Mouse (Mus musculus): ENCODE measurements around the gene Gpr84. TPM values are rescaled to one million over a fixed set of nuclear protein-coding genes. Genes with fewer than 3 reads are reported as not detected.

Gpr84 gene
- total RNA-seq, 2 experiments from 2014 or later = not detected

DNA sequence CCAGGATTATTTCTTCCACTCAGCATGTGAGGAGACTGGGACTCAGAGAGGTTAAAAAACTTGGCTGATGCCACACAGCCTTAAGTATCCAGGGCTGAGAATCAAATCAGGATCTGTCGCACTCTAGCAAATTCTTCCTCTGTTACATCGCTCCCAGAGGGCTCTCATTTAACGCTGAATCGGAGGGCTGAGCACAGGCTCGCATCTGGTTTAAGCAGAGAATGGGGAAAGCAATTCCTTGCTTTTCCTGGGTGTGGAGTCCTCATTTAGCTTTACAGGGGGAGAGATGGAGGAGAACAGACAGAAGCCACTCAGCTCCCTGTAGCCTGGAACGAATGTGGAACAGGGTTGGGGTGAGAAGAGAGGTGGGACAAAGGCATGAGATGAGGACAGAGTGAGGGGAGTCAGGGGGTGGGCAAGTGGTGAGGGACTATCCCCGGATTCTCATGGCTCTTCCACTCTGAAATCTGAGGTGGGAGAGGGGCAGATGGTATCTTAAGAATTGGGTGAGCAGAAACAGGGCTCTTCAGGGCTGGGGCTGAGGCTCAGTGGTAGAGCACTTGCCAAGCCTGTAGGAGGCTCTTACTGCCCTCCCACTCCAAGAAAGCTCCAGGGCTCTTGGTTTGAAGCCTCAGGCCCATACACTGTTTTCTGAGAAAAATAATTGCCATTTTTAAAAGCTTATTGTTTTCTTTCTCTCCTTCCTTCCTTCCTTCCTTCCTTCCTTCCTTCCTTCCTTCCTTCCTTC lies 25.2 kb upstream of the Gpr84 start:
- DNase-seq = no peak

DNA sequence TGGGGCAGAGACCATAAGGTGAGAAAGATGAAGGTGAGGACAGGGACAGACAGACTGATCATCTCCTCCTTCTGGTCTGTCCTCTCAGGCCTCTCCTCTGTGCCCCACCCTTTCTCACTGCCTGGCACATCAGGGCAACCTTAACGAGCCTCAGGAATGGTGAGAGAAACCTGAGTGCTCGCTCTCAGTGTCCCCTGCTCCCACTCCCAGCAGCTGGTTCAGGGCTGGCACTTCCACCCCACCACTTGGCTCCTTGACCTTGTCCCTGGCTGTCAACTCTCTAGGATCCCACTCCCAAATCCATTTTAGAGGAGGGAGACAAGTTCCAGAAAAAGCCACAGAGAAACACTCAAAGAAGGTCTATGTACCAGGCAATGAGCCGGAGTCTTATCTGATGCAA lies 24.6 kb upstream of the Gpr84 start:
- no peak for DNase-seq

DNA sequence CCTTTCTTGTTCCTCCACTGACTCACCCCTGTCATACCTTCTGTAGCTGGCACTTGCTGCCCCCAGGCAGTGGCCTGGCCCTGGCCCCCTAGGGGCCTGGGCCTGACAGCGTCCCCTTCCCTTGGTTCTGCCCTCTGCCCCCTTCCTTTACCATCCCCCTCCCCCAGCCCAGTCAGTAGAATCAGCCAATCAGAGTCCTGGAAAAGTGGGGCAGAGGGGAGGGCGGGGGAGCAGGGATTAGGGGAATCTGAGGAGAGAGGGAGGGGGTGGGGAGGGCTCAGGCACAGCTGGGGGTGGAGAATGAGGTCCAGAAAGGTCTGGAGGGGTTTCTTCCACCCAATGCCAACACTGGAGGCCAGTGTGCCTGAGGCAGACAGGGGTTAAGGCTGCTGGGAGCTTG lies 23.8 kb upstream of the Gpr84 start:
- no peak for DNase-seq

DNA sequence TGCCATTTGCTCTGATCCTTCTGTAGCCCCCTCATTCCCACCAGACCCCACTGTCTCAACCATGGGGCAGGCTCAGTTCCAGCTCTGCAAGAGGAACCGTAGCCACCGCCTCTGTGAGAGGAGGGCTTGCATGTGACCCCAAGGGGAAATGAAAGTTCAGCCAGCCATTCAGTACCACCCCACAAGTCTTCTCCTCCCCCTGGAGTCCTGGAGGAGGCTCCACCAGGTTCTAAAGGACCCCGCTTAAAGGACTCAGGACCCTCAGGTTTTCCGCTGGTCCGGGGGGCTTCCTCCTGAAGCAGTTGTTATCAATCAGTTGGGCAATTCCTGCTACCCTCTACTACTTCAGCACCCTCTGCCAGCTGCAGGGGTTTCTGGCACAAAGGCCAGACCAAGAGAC lies 23.3 kb upstream of the Gpr84 start:
- DNase-seq = no peak

DNA sequence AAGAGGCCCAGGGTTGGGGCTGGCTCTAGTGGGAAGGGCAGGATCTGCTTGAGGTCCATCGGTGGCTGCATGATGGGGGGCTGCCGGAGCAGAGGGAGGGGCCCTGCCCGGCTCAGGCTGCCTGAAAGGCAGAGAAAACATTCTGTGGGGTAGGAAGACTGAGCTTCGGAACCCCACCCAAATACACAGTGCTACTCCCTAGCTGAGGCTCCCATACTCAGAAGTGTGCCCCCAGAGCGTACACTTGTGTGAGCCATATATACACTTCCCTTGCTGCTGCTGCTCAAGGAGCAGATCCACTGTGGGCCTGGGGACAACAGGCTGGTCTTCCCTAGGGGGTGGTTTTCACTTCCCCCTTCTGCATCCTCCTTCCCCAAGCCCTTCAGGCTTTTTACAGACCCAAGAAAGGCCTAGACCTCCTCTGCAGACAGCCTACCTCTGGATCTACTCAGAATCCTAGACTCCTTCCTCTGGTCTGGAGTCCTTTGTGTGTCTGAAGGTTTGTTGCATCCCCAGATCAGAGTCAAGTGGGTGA lies 22.7 kb upstream of the Gpr84 start:
- no peak for DNase-seq

DNA sequence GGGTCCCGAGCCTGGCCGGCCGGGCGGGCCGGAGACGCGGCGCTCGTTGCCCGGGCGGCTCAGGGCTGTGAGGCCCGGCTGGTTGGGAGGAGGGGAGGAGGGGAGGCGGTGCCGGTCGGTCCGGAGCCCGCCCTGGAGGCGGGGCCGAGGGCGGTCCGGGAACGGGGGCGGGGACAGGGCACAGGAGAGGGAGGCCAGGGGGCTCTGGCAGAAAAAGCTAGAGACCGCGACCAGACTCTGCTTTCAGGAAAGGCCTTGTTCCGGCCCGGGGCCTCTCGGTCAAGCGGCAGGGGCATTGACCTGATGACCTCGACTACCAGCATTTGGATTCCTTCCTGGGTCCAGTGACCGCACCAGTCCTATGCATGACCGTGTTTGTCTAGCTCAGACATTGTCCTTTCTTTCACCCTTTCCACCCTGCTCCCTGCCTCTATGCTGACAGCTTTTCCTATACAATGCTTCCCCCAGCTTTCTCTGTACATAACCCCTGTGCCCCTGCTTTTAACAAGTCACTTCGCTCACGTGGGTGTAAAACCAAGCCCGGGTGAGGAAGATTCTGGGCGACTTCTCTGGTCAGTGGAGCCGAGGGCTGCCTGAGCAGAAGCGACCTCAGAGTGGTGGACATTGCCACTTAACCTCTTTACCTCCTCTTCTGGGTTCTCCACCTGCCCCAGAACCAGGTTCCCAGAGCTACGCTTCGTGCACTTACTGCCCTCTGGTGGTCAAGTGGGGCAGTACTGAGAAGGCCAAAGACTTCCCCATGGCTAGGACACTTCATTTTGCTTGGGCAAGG lies 13.2 kb upstream of the Gpr84 start:
- DNase-seq = peak; percentile 93 to 96

DNA sequence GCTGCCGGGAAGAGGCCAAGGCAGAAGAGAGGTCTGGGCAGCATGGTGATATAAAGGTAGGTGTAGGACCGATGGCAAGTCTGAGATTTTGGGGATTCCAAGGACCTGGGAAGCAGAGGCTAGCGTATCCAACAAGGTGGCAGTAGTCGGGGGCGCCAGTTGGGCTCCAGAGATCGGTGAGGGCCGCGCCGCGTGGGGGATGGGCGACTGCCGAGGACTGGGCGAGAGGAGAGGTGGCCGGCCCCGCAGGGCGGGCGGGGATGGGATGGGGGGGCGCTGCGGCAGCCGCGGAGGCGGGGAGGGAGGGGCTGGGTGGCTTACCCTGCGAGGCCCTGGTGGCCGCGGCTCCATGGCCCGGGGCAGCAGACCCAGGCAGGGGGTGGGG lies 12.7 kb upstream of the Gpr84 start:
- no peak for DNase-seq

DNA sequence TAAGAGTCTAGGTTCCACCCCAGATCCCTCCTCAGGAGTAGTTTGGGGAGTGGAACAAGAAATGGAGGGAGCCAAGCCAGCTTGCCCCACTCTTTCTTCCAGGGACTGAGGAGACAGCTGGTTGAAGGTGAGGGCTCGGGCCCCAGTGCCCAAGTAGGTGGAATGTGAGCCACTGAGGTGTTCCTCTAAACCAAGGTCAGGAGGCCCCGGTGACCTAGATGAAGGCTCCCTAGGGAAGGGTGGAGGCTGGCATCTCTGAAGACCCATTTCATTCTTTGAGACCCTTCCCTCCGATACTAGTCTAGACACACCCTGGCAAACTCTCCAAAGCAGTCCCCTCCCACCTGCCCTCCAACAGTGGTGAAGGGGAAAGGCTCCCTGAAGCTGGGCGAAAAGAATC lies 12.0 kb upstream of the Gpr84 start:
- DNase-seq = no peak

DNA sequence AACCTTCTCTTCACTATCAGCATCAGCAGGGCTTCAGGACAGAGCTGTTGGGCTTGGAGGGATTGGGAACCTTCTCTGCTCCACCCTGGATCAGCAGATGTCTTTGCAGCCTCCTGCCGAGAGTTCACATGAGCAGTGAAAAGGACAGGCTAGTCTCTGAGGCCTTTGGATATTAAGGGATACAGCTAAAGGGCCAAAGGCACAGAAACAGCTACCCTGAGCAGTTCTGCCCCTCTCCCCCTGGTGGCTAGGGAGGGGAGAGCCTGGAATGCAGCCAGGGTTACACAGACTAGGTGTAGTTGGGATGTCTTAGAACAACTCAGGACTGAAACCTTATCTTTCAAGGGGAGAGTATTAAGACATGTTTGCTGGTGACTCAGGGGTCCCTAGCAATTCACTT lies 10.7 kb upstream of the Gpr84 start:
- no peak for DNase-seq

DNA sequence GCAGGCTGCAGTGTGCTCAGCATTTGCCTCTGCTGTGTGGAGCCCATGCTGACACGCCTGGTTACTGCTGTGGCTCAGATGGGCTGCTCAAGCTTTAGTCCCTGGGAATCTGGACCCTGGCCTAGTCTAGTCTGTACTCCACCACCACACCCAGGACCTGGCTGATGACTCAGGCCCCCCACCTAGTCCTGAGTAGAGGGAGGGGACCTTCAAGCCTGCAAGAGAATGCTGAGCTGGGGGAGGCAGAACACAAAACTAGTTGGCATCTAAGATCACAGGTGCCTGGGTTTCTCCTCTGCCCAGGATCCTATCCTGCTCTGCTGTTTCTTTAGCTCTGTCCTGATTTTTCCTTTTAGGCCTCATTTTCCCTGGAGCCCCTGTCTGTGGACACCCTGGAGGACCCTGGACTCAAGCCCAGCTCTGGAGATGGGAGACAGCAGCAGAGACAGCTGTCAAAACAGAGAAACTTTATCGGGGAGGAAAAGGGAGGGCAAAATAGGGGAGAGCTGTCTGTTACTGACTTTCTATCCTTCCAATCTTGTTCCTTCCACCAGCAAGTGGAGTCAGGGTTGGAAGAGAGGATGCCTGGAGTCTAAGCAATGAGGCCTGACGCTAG lies 7.9 kb upstream of the Gpr84 start:
- no peak for DNase-seq

DNA sequence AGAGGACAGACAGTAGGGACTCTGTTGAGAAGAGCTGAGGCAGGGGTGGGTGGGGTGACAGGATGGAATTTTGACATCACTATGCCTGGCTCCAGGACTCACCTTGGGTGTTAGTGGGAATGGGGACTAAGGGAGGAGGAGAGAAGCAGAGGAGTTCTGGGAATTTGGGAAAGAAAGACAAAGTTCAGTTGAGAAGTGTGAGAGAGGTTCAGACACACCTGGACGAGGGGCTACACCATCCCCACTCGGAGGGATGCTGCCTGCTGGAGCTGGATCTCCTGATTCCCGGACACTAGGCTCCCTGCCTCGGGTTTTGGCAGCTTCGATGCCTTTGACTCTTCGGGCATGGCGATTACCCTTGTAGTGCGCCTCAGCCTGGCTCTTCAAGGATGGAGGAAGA lies 7.3 kb upstream of the Gpr84 start:
- DNase-seq = no peak

DNA sequence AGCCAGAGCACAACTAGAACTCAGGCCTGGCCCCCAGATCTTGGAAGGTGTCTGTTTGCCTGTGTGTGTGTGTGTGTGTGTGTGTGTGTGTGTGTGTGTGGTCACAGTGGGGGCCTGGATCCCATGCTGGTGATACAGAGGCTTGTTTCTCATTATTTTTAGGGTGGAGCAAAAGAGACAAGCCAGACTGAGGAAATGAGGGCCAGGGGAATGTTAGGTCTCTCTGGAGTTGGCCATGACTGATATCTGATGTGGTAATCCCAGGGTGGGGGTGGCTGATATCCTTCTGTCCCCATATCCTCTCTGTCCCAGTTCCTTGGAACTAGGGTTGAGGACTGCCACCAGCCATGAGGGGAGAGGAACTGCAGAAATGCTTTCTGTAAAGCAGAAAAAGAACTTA lies 6.7 kb upstream of the Gpr84 start:
- no peak for DNase-seq

DNA sequence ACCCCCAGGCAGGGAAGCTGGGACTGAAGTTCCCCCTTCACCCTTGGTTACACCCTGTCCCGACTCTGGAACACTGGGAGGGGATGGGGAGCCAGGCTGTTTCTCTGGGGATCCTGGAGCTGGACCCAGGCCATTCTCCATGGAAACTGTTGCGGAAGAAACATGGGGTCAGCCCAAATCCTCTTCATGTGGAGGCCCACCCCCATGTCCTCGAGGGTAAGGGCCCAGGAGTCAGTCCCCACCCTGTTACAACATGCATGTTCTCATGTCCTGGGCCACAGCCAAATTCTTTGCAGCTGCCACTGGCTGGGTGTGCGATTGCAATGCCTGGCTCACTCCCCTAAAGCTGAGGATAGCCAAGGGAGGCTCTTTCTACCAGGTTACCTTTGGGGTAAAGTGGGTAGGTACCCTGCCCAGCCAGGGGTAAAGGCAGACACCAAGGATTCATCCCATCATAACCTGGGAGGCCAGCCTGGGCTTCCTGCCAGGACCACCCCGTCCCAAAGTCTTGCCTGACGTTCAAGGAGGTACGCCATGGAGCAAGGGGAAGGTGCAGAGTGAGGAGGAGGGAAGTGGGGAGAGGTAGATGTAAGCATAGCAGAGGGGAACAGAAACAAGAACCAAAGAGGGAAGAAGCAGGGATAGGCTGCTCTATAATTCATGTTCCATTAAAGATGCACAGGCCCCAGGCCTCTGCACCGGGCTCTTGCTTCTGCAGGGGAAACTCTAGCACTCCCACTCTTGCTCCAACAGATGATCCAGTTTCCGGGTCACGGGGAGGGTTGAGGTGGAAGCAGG lies 5.8 kb upstream of the Gpr84 start:
- DNase-seq = no peak

DNA sequence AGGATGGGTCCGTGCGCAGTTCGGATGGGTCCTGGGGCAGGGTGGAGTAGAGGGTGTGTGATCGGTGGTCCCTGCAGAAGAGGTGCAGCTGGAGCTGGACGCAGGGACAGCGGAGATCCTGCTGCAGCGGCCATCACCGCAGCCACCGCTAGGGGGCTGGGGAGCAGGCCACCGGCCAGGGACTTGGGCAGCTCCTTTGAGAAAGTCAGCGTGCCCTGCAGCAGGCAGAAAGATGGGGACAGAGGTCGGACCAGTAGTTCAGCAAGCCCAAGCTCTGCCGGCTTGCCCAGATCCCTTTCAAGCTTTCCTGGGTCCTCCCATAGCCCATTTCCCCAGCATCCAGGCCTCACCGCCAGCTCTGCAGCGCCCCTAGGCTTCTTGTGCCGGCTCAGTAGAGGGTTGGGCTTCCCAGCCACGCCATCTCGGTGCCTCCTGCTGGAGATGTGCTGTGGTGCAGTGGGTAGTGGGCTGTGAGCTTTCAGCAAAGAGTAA lies 4.6 kb upstream of the Gpr84 start:
- peak; percentile 82 to 91 for DNase-seq

DNA sequence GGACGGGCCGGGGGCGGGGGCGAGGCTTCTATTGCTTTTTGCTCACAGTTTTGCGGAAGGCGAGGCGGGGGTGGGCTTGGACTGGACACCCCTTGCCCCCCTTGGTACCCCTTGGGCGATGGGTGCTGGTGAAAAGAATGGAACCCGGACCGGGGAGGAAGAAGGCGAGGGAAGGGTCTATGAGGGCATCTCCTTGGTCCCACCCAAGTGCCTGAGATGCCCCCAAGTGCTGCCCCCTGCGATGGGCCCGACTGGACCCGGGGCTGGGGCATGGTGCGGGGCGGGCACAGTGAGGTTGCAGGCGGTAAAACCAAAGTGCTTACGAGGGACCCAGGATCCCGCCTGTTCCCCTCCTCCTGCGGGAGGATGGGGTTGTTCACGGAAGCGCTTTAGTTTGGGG lies 3.8 kb upstream of the Gpr84 start:
- DNase-seq = no peak

DNA sequence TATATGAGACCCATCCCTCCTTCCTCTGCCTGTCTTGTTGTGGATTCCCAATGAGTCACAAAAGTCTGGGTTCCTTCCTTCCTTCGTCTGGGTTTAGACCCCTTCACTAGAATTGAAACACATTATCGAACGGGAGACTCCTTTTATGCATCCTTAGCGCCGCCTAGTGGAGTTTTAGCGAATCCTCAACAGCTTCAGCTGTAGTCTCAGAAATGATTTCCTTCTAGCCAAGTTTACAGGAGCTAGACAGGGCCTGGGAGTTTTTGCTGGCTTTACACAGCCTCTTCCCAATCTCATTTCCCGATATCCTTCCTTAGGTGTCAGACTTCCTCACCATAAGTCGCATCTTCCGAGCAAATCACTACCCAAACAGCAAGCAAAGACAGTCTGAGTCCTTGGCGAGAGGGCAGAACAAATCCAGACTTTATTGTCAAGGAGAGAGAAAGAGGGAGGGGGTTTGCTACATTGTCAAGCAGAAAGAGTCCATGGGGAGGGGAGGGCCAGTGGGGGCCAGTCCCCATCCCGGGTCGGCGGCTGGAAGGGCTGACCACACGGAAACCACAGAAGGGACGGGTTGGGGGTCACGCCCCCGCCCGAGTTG lies 3.2 kb upstream of the Gpr84 start:
- DNase-seq = peak; percentile 45 to 62

DNA sequence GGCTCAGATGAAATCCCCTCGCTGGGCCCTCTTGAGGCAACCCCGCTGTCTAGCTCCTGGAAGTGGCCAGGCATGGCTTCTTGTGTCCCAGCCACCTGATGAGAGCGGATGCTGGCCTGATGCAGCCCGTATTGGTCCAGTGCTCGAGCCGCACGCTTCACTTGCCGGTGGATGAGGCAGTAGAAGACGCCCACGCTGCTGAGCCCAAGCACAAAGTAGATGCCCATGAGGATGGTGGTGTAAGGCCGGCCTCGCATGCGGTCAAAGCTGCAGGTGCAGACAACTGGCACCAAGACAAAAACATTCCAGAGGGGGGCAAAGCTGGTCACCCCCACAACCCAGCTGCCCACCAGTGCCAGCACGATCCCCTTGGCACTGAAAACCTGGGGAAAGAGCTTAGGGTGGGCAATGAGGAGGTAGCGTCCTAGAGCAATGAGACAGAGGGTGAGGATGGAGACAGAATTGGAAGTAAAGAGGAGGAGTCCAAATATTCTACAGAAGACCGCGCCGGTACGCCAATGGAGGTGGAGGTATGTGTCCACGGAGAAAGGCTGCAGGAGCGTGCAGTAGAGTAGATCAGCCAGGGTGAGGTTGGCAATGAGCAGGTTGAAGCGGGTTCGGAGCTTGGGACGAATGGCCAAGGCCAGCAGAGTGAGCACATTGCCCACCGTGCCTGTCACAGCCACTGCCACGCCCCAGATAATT lies 1.4 kb downstream of the Gpr84 start:
- DNase-seq = no peak

DNA sequence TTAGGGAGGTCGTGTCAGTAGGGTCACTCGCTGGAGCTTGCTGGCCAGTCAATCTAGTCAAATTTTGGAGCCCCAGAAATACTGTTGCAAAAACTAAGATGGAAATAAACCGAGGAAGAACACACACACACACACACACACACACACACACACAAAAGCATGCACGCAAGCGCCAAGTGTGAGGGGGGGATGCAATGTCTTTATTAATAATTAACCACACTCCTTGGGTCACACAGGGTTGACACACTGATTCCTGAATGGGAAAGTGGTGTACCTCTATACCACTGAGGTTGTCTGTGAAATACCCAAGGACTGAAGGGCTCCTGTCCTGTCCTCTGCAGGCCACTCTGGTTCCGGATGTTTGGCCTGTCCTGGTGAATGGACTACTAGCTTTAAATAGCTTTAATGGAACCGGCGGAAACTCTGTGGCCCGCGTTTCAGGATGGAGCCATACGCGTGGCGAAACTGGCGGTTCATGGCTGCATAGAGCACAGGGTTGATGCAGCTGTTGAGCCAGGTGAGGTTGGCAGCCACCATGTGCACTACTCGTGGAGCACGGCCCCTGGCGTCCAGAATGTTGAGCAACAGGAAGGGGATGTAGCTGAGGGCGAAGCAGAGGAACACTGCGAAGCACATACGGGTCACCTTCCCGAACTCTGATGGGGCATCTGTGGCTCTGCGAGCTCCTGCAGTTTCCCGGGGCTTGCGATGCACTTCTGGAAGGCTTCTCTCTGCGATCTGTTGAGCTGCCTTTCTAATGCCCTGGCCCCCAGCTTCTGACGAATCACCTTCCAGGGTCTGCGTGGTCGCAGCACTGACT lies 2.1 kb downstream of the Gpr84 start:
- DNase-seq = no peak

DNA sequence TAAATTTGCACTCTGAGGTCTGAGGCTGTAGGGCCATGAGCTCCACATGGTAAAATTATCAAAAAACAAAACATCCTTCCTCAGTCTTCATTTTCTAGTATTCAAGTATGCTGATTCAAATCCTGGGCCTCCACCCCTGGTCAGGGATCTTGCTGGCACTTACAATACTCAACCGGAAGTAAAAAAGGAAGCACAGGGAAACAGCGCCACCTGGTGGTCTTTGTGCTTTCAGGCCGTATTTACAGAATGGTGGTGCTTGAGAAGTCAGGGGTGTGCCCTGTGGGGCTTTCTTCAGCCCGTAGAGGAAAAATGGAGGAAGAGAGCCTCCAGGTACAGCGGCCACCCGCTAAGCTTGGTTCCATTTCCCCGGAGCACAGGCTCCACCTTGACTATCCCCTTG lies 3.3 kb downstream of the Gpr84 start:
- DNase-seq = peak; percentile 90 to 92

Data from adrenal gland, postnatal 36 days (tissue).